In genomic region chrX:7670921-7671623, GRCm38 (mm10) we compare ENCODE assay signal across 8 mouse cellular contexts. TPM values are rescaled to one million over a fixed set of nuclear protein-coding genes. Genes with fewer than 3 reads are reported as not detected.
DNase-seq lines count a peak whose midpoint lies in the region; ATAC-seq and TF ChIP-seq lines count a peak whose summit lies in the region.

Gene Plp2 (minus strand): TSS chrX:7671390.

- 20% methylated on average over 32 of the region's 36 CpGs for WGBS in hindbrain, embryonic 14.5 days
- WGBS in liver, embryonic 12.5 days (ENCODE audit: insufficient replicate concordance): 10% methylated on average over 33 of the region's 36 CpGs

- intact Hi-C loops in left cerebral cortex, adult 2 months (cut with DNase I): loop anchor here (10.0 kb wide), 1 partner anchor 346 kb away; no protein-coding TSS in a partner anchor
- intact Hi-C loops in gastrocnemius, adult 2 months (cut with DNase I): no loop called here

- H3K27ac ChIP-seq in left cerebral cortex, adult 2 months: peak within 1 kb of the TSS; percentile 67
- peak within 1 kb of the TSS; percentile 88 for H3K27ac ChIP-seq in gastrocnemius, adult 2 months
- no peak within 1 kb of the TSS for H3K27ac ChIP-seq in hindbrain, embryonic 14.5 days
- H3K27ac ChIP-seq in liver, embryonic 12.5 days: 0 out of 2 replicates have a peak within 1 kb of the TSS, but pooled peaks have one; percentile 6

- no peak for DNase-seq in left cerebral cortex, adult 2 months (ENCODE audit: extremely low spot score in 1 of 2, low spot score in 2 of 2)
- no peak for DNase-seq in left cerebral cortex, adult 9 months (ENCODE audit: low spot score in 2 of 2)
- peak; percentile 74 to 83 for DNase-seq in adrenal gland, postnatal 36 days
- DNase-seq in gastrocnemius, adult 2 months: peak; percentile 70
- no peak for DNase-seq in hindbrain, embryonic 14.5 days (ENCODE audit: low spot score)
- peak; percentile 24 to 33 for DNase-seq in natural killer cell, adult 2 months (ENCODE audit: low spot score in 2 of 2)
- no peak for DNase-seq in cerebellum, adult 11 months

- H3K4me3 ChIP-seq in left cerebral cortex, adult 2 months: peak within 1 kb of the TSS; percentile 46
- H3K4me3 ChIP-seq in gastrocnemius, adult 2 months: peak within 1 kb of the TSS; percentile 78
- peak within 1 kb of the TSS; percentile 27 for H3K4me3 ChIP-seq in hindbrain, embryonic 14.5 days (replicated peaks; ENCODE audit: low read length)
- peak within 1 kb of the TSS; percentile 55 for H3K4me3 ChIP-seq in liver, embryonic 12.5 days

- peak within 1 kb of the TSS; percentile 47 for H3K4me2 ChIP-seq in hindbrain, embryonic 14.5 days (replicated peaks)
- H3K4me2 ChIP-seq in liver, embryonic 12.5 days: peak within 1 kb of the TSS; percentile 74

- H3K27me3 ChIP-seq in hindbrain, embryonic 14.5 days (ENCODE audit: control insufficient read depth, insufficient read depth, low read length): no peaks in the 10 kb centered on the region
- H3K27me3 ChIP-seq in liver, embryonic 12.5 days (replicated peaks): no peaks in the 10 kb centered on the region

- peak; percentile 48; the same call in 1 of the 2 replicates for ATAC-seq in hindbrain, embryonic 14.5 days (ENCODE audit: low FRiP score)
- ATAC-seq in liver, embryonic 12.5 days: peak; percentile 35

- H3K9me3 ChIP-seq in hindbrain, embryonic 14.5 days (ENCODE audit: control insufficient read depth, low read length): no peaks in the 10 kb centered on the region
- H3K9me3 ChIP-seq in liver, embryonic 12.5 days (replicated peaks): no peaks in the 10 kb centered on the region

- no peaks in the 10 kb centered on the region for H3K4me1 ChIP-seq in hindbrain, embryonic 14.5 days (replicated peaks; ENCODE audit: control insufficient read depth, insufficient read depth, low read length)
- H3K4me1 ChIP-seq in liver, embryonic 12.5 days: peaks cover 28% of the 10 kb centered on the region

- TF ChIP-seq CTCF in left cerebral cortex, adult 2 months (IDR thresholded peaks at IDR 0.05): no peak
- no peak for TF ChIP-seq CTCF in gastrocnemius, adult 2 months (IDR thresholded peaks at IDR 0.05)

- peak within 1 kb of the TSS; percentile 24; the same call in 1 of the 2 replicates for H3K9ac ChIP-seq in hindbrain, embryonic 14.5 days
- peak within 1 kb of the TSS; percentile 53 for H3K9ac ChIP-seq in liver, embryonic 12.5 days

- no peaks in the 10 kb centered on the region for H3K36me3 ChIP-seq in hindbrain, embryonic 14.5 days (replicated peaks; ENCODE audit: control insufficient read depth, insufficient read depth)
- H3K36me3 ChIP-seq in liver, embryonic 12.5 days: peaks cover 7% of the 10 kb centered on the region

RNA-seq across cellular contexts. Expression of gene Plp2, which starts in this region (rescaled TPM):
- total RNA-seq in left cerebral cortex, adult 2 months (2021): 1 to 10 TPM; 6.5 to 8.8 TPM
- total RNA-seq in adrenal gland, postnatal 36 days (2021): 10 to 100 TPM; 73.8 to 80.2 TPM
- total RNA-seq in gastrocnemius, adult 2 months (2021): 10 to 100 TPM; 23.8 to 42.7 TPM
- polyA plus RNA-seq in hindbrain, embryonic 14.5 days (2014; fragmentation: Nextera tagmentation; extraction: Ambion mirVana): 21.2 and 23.5 TPM in 2 replicates
- 36.2 and 37.6 TPM in 2 replicates for polyA plus RNA-seq in liver, embryonic 12.5 days (2016; fragmentation: Nextera tagmentation; extraction: Ambion mirVana)

Comparison
In these comparisons a context has a peak if more than half of its experiments do, and no peak if none do; other contexts are left out.
1. DNase-seq: peak in adrenal gland, postnatal 36 days (2 of 2), gastrocnemius, adult 2 months (single experiment) and natural killer cell, adult 2 months (2 of 2); none in left cerebral cortex, adult 2 months (0 of 2), left cerebral cortex, adult 9 months (0 of 2), hindbrain, embryonic 14.5 days (single experiment) and cerebellum, adult 11 months (single experiment).
2. H3K4me3 ChIP-seq: peak in every context shown above with its lines; median percentile 78 in gastrocnemius, adult 2 months; 55 in liver, embryonic 12.5 days; 46 in left cerebral cortex, adult 2 months; 27 in hindbrain, embryonic 14.5 days.